Mouse (Mus musculus): Measurements from ENCODE around the gene Pik3c2b. TPM values are rescaled to one million over a fixed set of nuclear protein-coding genes. Genes with fewer than 3 reads are reported as not detected.
A peak's percentile ranks its signal among the peaks of the same experiment; 100 is the strongest.
"Not testable (repeated sequence)": the region's sequence is repeated elsewhere in the genome, so short reads cannot be mapped to it uniquely, and the experiment has no call there.

Gene Pik3c2b
- polyA plus RNA-seq, 1 experiment from 2014 or later: 6.6 TPM

DNA sequence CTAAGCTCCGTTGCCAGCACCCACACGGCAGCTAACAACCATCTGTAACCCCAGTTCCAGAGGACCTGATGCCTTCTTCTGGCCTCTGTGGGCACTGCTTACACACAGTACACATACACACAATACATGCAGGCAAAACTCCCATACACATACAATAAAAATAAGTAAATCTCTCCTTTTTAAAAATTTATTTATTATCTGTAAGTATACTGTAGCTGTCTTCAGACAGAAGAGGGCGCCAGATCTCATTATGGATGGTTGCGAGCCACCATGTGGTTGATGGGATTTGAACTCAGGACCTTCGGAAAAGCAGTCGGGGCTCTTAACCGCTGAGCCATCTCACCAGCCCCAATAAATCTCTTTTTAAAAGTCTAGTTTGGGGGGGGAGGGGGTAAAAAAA is 24.1 kb upstream of the Pik3c2b start:
- Histone ChIP-seq H3K9ac (replicated peaks) (no peak overlapping the region), H3K4me1 (replicated peaks) (peaks cover 8% of the 10 kb centered on the region), H3K36me3 (peaks cover 31% of the 10 kb centered on the region), H3K4me3 (replicated peaks) (no peak overlapping the region), H3K4me2 (no peak overlapping the region), H3K27ac (no peak overlapping the region), H3K27me3 (no peaks in the 10 kb centered on the region), H3K9me3 (no peaks in the 10 kb centered on the region)
- ATAC-seq (ENCODE audit: insufficient number of reproducible peaks, insufficient read depth, low FRiP score, low TSS enrichment, low read depth): no peak
- WGBS: 95% methylated on average over 7 of the region's 7 CpGs

GRCm38 (mm10) chr1:133021971-133022370 is 23.5 kb upstream of the Pik3c2b start:
- WGBS: 96% methylated on average over 2 of the region's 2 CpGs

DNA sequence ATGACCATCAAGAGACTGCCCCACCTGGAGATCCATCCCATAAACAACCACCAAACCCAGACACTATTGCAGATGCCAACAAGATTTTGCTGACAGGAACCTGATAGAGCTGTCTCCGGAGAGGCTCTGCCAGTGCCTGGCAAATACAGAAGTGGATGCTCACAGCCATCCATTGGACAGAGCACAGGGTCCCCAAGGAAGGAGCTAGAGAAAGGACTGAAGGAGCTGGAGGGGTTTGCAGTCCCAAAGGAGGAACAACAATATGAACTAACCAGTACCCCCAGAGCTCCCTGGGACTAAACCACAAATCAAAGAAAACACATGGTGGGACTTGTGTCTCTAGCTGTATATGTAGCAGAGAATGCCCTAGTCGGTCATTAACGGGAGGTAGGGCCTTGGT is 21.7 kb upstream of the Pik3c2b start:
- not testable (repeated sequence) for ATAC-seq (ENCODE audit: insufficient number of reproducible peaks, insufficient read depth, low FRiP score, low TSS enrichment, low read depth); H3K4me3 ChIP-seq (replicated peaks); H3K9ac ChIP-seq (replicated peaks); H3K4me1 ChIP-seq (replicated peaks); H3K9me3 ChIP-seq; H3K27ac ChIP-seq; H3K27me3 ChIP-seq
- 94% methylated on average over 3 of the region's 3 CpGs for WGBS
- peak overlapping the region; percentile 63 for H3K4me2 ChIP-seq
- H3K36me3 ChIP-seq: peaks cover 11% of the 10 kb centered on the region

More at GRCm38 (mm10) chr1:133021971-133022370, 23.5 kb upstream of the Pik3c2b start:
- H3K4me2 ChIP-seq; H3K9me3 ChIP-seq; H3K4me1 ChIP-seq (replicated peaks); H3K27ac ChIP-seq; H3K4me3 ChIP-seq (replicated peaks); ATAC-seq (ENCODE audit: insufficient number of reproducible peaks, insufficient read depth, low FRiP score, low TSS enrichment, low read depth); H3K27me3 ChIP-seq; H3K9ac ChIP-seq (replicated peaks): not testable (repeated sequence)
- peaks cover 25% of the 10 kb centered on the region for H3K36me3 ChIP-seq

DNA sequence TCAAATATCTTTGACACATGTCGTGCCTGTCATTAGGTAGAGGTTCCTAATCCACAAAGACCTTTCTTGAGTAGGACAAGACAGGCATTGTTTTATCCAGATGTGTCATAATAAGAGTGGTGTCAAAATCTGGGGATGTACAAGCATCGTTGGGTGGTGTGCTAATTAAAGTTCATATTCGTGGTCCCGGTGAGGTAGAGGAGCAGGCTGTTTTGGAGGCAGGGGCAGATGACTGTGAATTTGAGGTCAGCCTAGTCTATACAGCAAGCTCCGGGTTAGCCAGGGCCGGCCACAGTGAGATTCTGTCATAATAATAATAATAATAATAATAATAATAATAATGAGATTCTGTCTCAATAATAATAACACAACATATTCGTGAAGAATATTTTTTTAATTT is 21.0 kb upstream of the Pik3c2b start:
- Histone ChIP-seq H3K4me2 (peak overlapping the region; percentile 63), H3K27me3 (no peaks in the 10 kb centered on the region), H3K4me3 (replicated peaks) (peak overlapping the region; percentile 84), H3K27ac (no peak overlapping the region), H3K9me3 (no peaks in the 10 kb centered on the region), H3K4me1 (replicated peaks) (peaks cover 8% of the 10 kb centered on the region), H3K36me3 (peaks cover 4% of the 10 kb centered on the region; the same call in 1 of the 2 replicates), H3K9ac (replicated peaks) (peak overlapping the region; percentile 97; the same call in 1 of the 2 replicates)
- 37% methylated on average over 7 of the region's 7 CpGs for WGBS
- no peak for ATAC-seq (ENCODE audit: insufficient number of reproducible peaks, insufficient read depth, low FRiP score, low TSS enrichment, low read depth)

GRCm38 (mm10) chr1:133025051-133025795 is 20.2 kb upstream of the Pik3c2b start:
- peak overlapping the region; percentile 97 for H3K9ac ChIP-seq (replicated peaks)
- peak overlapping the region; percentile 84 for H3K4me3 ChIP-seq (replicated peaks)
- peak overlapping the region; percentile 63 for H3K4me2 ChIP-seq
- WGBS: under 1% methylated on average over 40 of the region's 40 CpGs
- H3K4me1 ChIP-seq (replicated peaks): peaks cover 8% of the 10 kb centered on the region
- H3K27me3 ChIP-seq: no peaks in the 10 kb centered on the region
- H3K9me3 ChIP-seq: no peaks in the 10 kb centered on the region
- peak; percentile 95 for ATAC-seq (ENCODE audit: insufficient number of reproducible peaks, insufficient read depth, low FRiP score, low TSS enrichment, low read depth)
- peaks cover 3% of the 10 kb centered on the region; the same call in 1 of the 2 replicates for H3K36me3 ChIP-seq
- peak overlapping the region; percentile 92 for H3K27ac ChIP-seq

GRCm38 (mm10) chr1:133025796-133026190 is 19.7 kb upstream of the Pik3c2b start:
- Histone ChIP-seq H3K27ac (peak overlapping the region; percentile 92; the same call in 1 of the 2 replicates), H3K4me3 (replicated peaks) (peak overlapping the region; percentile 84), H3K4me2 (peak overlapping the region; percentile 63), H3K9ac (replicated peaks) (peak overlapping the region; percentile 51; the same call in 1 of the 2 replicates)
- not testable (repeated sequence) for H3K36me3 ChIP-seq; H3K9me3 ChIP-seq; ATAC-seq (ENCODE audit: insufficient number of reproducible peaks, insufficient read depth, low FRiP score, low TSS enrichment, low read depth); H3K27me3 ChIP-seq; H3K4me1 ChIP-seq (replicated peaks)
- WGBS: 35% methylated on average over 22 of the region's 23 CpGs

DNA sequence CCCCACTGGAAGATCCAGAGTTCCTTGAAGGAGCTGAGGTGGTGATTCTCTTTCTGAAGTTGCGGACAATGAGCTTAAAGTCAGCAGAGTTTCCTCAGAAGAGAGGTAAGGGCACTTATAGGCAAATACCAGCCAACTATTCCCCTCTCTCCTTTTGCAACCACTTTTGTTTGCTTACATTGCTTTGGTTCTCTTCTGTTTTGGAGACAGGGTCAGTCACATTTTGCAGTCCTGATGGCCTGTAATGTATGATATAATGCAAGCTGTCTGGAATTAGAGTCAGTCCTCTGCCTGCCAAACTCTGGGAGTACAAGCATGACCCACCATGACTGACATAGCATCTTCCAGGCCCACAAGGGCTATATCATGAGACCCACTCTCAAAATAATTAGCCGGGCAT is 18.3 kb upstream of the Pik3c2b start:
- Histone ChIP-seq H3K9ac (replicated peaks) (no peak overlapping the region), H3K4me1 (replicated peaks) (peaks cover 8% of the 10 kb centered on the region), H3K36me3 (no peaks in the 10 kb centered on the region), H3K9me3 (no peaks in the 10 kb centered on the region), H3K4me2 (no peak overlapping the region), H3K4me3 (replicated peaks) (no peak overlapping the region), H3K27me3 (no peaks in the 10 kb centered on the region), H3K27ac (no peak overlapping the region)
- no peak for ATAC-seq (ENCODE audit: insufficient number of reproducible peaks, insufficient read depth, low FRiP score, low TSS enrichment, low read depth)
- WGBS: 95% methylated on average over 2 of the region's 2 CpGs

GRCm38 (mm10) chr1:133027980-133028379 is 17.5 kb upstream of the Pik3c2b start:
- H3K36me3 ChIP-seq: no peaks in the 10 kb centered on the region
- no peaks in the 10 kb centered on the region for H3K9me3 ChIP-seq
- H3K4me3 ChIP-seq (replicated peaks): no peak overlapping the region
- ATAC-seq (ENCODE audit: insufficient number of reproducible peaks, insufficient read depth, low FRiP score, low TSS enrichment, low read depth): no peak
- 44% methylated on average over 7 of the region's 7 CpGs for WGBS
- H3K27ac ChIP-seq: no peak overlapping the region
- no peak overlapping the region for H3K9ac ChIP-seq (replicated peaks)
- H3K4me2 ChIP-seq: no peak overlapping the region
- H3K4me1 ChIP-seq (replicated peaks): peaks cover 13% of the 10 kb centered on the region
- H3K27me3 ChIP-seq: no peaks in the 10 kb centered on the region

GRCm38 (mm10) chr1:133029744-133030143 is 15.7 kb upstream of the Pik3c2b start:
- no peak for ATAC-seq (ENCODE audit: insufficient number of reproducible peaks, insufficient read depth, low FRiP score, low TSS enrichment, low read depth)
- Histone ChIP-seq H3K9ac (replicated peaks) (no peak overlapping the region), H3K9me3 (no peaks in the 10 kb centered on the region), H3K36me3 (no peaks in the 10 kb centered on the region), H3K4me2 (no peak overlapping the region), H3K27me3 (no peaks in the 10 kb centered on the region), H3K27ac (no peak overlapping the region), H3K4me3 (replicated peaks) (no peak overlapping the region), H3K4me1 (replicated peaks) (peaks cover 8% of the 10 kb centered on the region; the same call in 1 of the 2 replicates)
- WGBS: 79% methylated on average over 3 of the region's 3 CpGs

- H3K27ac ChIP-seq: no peak within 1 kb of the TSS
- H3K4me2 ChIP-seq: no peak within 1 kb of the TSS
- H3K36me3 ChIP-seq: no peaks in the 10 kb centered on the region
- H3K27me3 ChIP-seq: no peaks in the 10 kb centered on the region
- no peak for ATAC-seq (ENCODE audit: insufficient number of reproducible peaks, insufficient read depth, low FRiP score, low TSS enrichment, low read depth)
- H3K9ac ChIP-seq (replicated peaks): no peak within 1 kb of the TSS
- H3K9me3 ChIP-seq: no peaks in the 10 kb centered on the region
- 93% methylated on average over 5 of the region's 5 CpGs for WGBS
- H3K4me1 ChIP-seq (replicated peaks): peaks cover 8% of the 10 kb centered on the region; the same call in 1 of the 2 replicates
- H3K4me3 ChIP-seq (replicated peaks): no peak within 1 kb of the TSS
Measured at GRCm38 (mm10) chr1:133030461-133030860, 15.0 kb upstream of the Pik3c2b start, which contains the start of gene Mdm4. Mdm4 (minus strand) TSS chr1:133030561.

GRCm38 (mm10) chr1:133032981-133033315 is 12.5 kb upstream of the Pik3c2b start:
- ATAC-seq (ENCODE audit: insufficient number of reproducible peaks, insufficient read depth, low FRiP score, low TSS enrichment, low read depth): no peak
- H3K9me3 ChIP-seq: no peaks in the 10 kb centered on the region
- H3K9ac ChIP-seq (replicated peaks): peak overlapping the region; percentile 47; the same call in 1 of the 2 replicates
- 10% methylated on average over 5 of the region's 5 CpGs for WGBS
- H3K4me3 ChIP-seq (replicated peaks): peak overlapping the region; percentile 51
- peaks cover 8% of the 10 kb centered on the region; the same call in 1 of the 2 replicates for H3K4me1 ChIP-seq (replicated peaks)
- H3K27ac ChIP-seq: peak overlapping the region; percentile 75
- H3K4me2 ChIP-seq: peak overlapping the region; percentile 58
- no peaks in the 10 kb centered on the region for H3K27me3 ChIP-seq
- no peaks in the 10 kb centered on the region for H3K36me3 ChIP-seq
